Mouse (Mus musculus) liver, adult 2 months (tissue): ENCODE data around the gene Olfr1459. TPM values are rescaled to one million over a fixed set of nuclear protein-coding genes. Genes with fewer than 3 reads are reported as not detected.

Source experiments
- DNase-seq: peaks from one replicate; pipeline ENCODE4 v3.0.0-alpha.2; 2011; ENCODE audit warnings: low read depth, low spot score; ENCODE audit errors: extremely low read depth
- H3K27ac ChIP-seq: fragments of 200-500 bp; replicated peaks from 2 replicates; pipeline ENCODE4 v1.5.1; 2012; ENCODE audit warnings: low read depth, mild to moderate bottlenecking, control low read depth, inconsistent platforms, low read length; ENCODE audit not compliant: insufficient read depth
- H3K27me3 ChIP-seq: fragments of 200-500 bp; 2 replicates; pipeline ENCODE4 v1.6.1; 2012; ENCODE audit warnings: mild to moderate bottlenecking, moderate library complexity, low read length, inconsistent platforms; ENCODE audit not compliant: control insufficient read depth, insufficient read depth
- H3K36me3 ChIP-seq: fragments of 200-500 bp; 2 replicates; pipeline ENCODE4 v1.6.1; 2012; ENCODE audit warnings: low read length, inconsistent platforms; ENCODE audit not compliant: control insufficient read depth, insufficient read depth
- H3K4me1 ChIP-seq: fragments of 200-500 bp; 2 replicates; pipeline ENCODE4 v1.6.1; 2011; ENCODE audit warnings: low read length; ENCODE audit not compliant: control insufficient read depth, insufficient read depth
- H3K4me3 ChIP-seq: fragments of 200-500 bp; 2 replicates; pipeline ENCODE4 v1.5.1; 2011; ENCODE audit warnings: low read depth, mild to moderate bottlenecking, control low read depth, low read length, moderate library complexity; ENCODE audit not compliant: insufficient read depth
- H3K79me2 ChIP-seq: fragments of 200-500 bp; 2 replicates; pipeline ENCODE4 v1.6.1; 2012; ENCODE audit warnings: inconsistent platforms, mild to moderate bottlenecking, low read length, moderate library complexity; ENCODE audit not compliant: control insufficient read depth, insufficient read depth
- H3K9ac ChIP-seq: fragments of 200-500 bp; 2 replicates; pipeline ENCODE4 v1.6.1; 2012; ENCODE audit warnings: low read depth, mild to moderate bottlenecking, control low read depth, inconsistent platforms, low read length
- CTCF ChIP-seq: fragments of 200-500 bp; IDR thresholded peaks from 2 replicates; pipeline ENCODE4 v1.5.1; 2011; ENCODE audit warnings: low read depth, low read length, control low read depth
- POLR2A ChIP-seq: fragments of 200-500 bp; IDR thresholded peaks from 2 replicates; pipeline ENCODE4 v1.6.1; 2011; ENCODE audit warnings: low read length, control low read depth; ENCODE audit not compliant: insufficient read depth; ENCODE audit errors: extremely low read depth
- WGBS: fragments of 180-500 bp; shearing (Covaris S2); methylation state at CpG from one replicate; pipeline ENCODE4 v1.1.7; 2018; 5-methylcytosine and 5-hydroxymethylcytosine counted together
- polyA plus RNA-seq: library from polyadenylated mRNA; depleted of rRNA; stranded (reverse); fragments of >200 nt; gene quantifications from 2 replicates; pipeline ENCODE4 v1.2.3, GENCODE M21; 2012; rRNA removed
- total RNA-seq: library from RNA; depleted of rRNA; stranded (reverse); fragments of >200 nt; gene quantifications from 2 replicates; pipeline ENCODE4 v1.2.3, GENCODE M21; 2014; rRNA removed

The Olfr1459 gene
- total RNA-seq (not detected in 2 replicates), polyA plus RNA-seq (not detected in 2 replicates)

GRCm38 (mm10) chr19:13149449-13149848, at the start of gene Olfr1459:
Gene Olfr1459, minus strand, starts transcription at chr19:13149549.
- Histone ChIP-seq H3K9ac (no peak within 1 kb of the TSS), H3K36me3 (no peaks in the 10 kb centered on the region), H3K4me3 (no peak within 1 kb of the TSS), H3K79me2 (no peaks in the 10 kb centered on the region), H3K27ac (no peak within 1 kb of the TSS), H3K4me1 (no peaks in the 10 kb centered on the region), H3K27me3 (no peaks in the 10 kb centered on the region)
- TF ChIP-seq CTCF (no peak), POLR2A (no peak)
- no peak for DNase-seq
- WGBS, result 63% methylated on average over 1 of the region's 1 CpGs

- DNase-seq, result no peak
- H3K4me1 ChIP-seq, result no peaks in the 10 kb centered on the region
- TF ChIP-seq CTCF (no peak), POLR2A (no peak)
- no peaks in the 10 kb centered on the region for H3K36me3 ChIP-seq
- H3K4me3 ChIP-seq, result no peak within 1 kb of the TSS
- no peak within 1 kb of the TSS for H3K9ac ChIP-seq
- H3K27ac ChIP-seq, result no peak within 1 kb of the TSS
- no peaks in the 10 kb centered on the region for H3K27me3 ChIP-seq
- WGBS, result 67% methylated on average over 1 of the region's 1 CpGs
- no peaks in the 10 kb centered on the region for H3K79me2 ChIP-seq
Observed at GRCm38 (mm10) chr19:13185434-13185833, 36.1 kb upstream of the Olfr1459 start, which contains the start of gene Olfr1462. Gene Olfr1462, plus strand, starts transcription at chr19:13185734.

GRCm38 (mm10) chr19:13162700-13163099, 13.4 kb upstream of the Olfr1459 start, which contains the start of gene Olfr1461:
Gene Olfr1461, plus strand, starts transcription at chr19:13163000.
- TF ChIP-seq CTCF (no peak), POLR2A (no peak)
- H3K27me3 ChIP-seq, result no peaks in the 10 kb centered on the region

GRCm38 (mm10) chr19:13106675-13107074, 42.7 kb downstream of the Olfr1459 start, which contains the start of gene Olfr1458:
Gene Olfr1458, minus strand, starts transcription at chr19:13106775.
- Histone ChIP-seq H3K79me2 (no peaks in the 10 kb centered on the region), H3K9ac (no peak within 1 kb of the TSS), H3K27me3 (no peaks in the 10 kb centered on the region), H3K4me3 (no peak within 1 kb of the TSS), H3K36me3 (no peaks in the 10 kb centered on the region), H3K4me1 (no peaks in the 10 kb centered on the region), H3K27ac (no peak within 1 kb of the TSS)
- 76% methylated on average over 3 of the region's 3 CpGs for WGBS
- TF ChIP-seq POLR2A, result no peak
- TF ChIP-seq CTCF, result no peak
- DNase-seq, result no peak

More at GRCm38 (mm10) chr19:13162700-13163099, 13.4 kb upstream of the Olfr1459 start, which contains the start of gene Olfr1461:
- H3K36me3 ChIP-seq, result no peaks in the 10 kb centered on the region
- no peak within 1 kb of the TSS for H3K4me3 ChIP-seq
- no peak within 1 kb of the TSS for H3K27ac ChIP-seq
- H3K4me1 ChIP-seq, result no peaks in the 10 kb centered on the region
- H3K9ac ChIP-seq, result no peak within 1 kb of the TSS
- no peak for DNase-seq
- 55% methylated on average over 1 of the region's 1 CpGs for WGBS
- no peaks in the 10 kb centered on the region for H3K79me2 ChIP-seq

GRCm38 (mm10) chr19:13097791-13098190, 51.6 kb downstream of the Olfr1459 start, which contains the start of gene Olfr1457:
Gene Olfr1457, minus strand, starts transcription at chr19:13097891.
- no peaks in the 10 kb centered on the region for H3K36me3 ChIP-seq
- H3K9ac ChIP-seq, result no peak within 1 kb of the TSS
- no peaks in the 10 kb centered on the region for H3K4me1 ChIP-seq
- 57% methylated on average over 2 of the region's 2 CpGs for WGBS
- H3K79me2 ChIP-seq, result no peaks in the 10 kb centered on the region
- DNase-seq, result no peak
- no peak within 1 kb of the TSS for H3K4me3 ChIP-seq
- no peaks in the 10 kb centered on the region for H3K27me3 ChIP-seq
- TF ChIP-seq CTCF, result no peak
- no peak for TF ChIP-seq POLR2A
- no peak within 1 kb of the TSS for H3K27ac ChIP-seq

GRCm38 (mm10) chr19:13093908-13094307, 55.4 kb downstream of the Olfr1459 start:
- no peak for TF ChIP-seq CTCF
- TF ChIP-seq POLR2A, result no peak
- Histone ChIP-seq H3K27me3 (no peaks in the 10 kb centered on the region), H3K27ac (no peak overlapping the region), H3K9ac (no peak overlapping the region), H3K36me3 (no peaks in the 10 kb centered on the region), H3K79me2 (no peaks in the 10 kb centered on the region), H3K4me3 (no peak overlapping the region), H3K4me1 (no peaks in the 10 kb centered on the region)
- WGBS, result 76% methylated on average over 1 of the region's 1 CpGs
- no peak for DNase-seq

Other genes starting within 250 kb of the Olfr1459 start
- gene Olfr1447, start 245.8 kb downstream of the Olfr1459 start, total RNA-seq, result not detected in 2 replicates
- gene Olfr1447, start 245.8 kb downstream of the Olfr1459 start, polyA plus RNA-seq, result not detected in 2 replicates
- gene Olfr1448, start 225.1 kb downstream of the Olfr1459 start, total RNA-seq, result not detected in 2 replicates
- not detected in 2 replicates for gene Olfr1448, start 225.1 kb downstream of the Olfr1459 start, polyA plus RNA-seq
- gene Olfr1449, start 218.7 kb downstream of the Olfr1459 start, total RNA-seq, result not detected in 2 replicates
- gene Olfr1449, start 218.7 kb downstream of the Olfr1459 start, polyA plus RNA-seq, result not detected in 2 replicates
- gene Olfr1450, start 199.3 kb downstream of the Olfr1459 start, total RNA-seq, result not detected in 2 replicates
- gene Olfr1450, start 199.3 kb downstream of the Olfr1459 start, polyA plus RNA-seq, result not detected in 2 replicates
- not detected in 2 replicates for gene Olfr1451, start 154.5 kb downstream of the Olfr1459 start, total RNA-seq
- not detected in 2 replicates for gene Olfr1451, start 154.5 kb downstream of the Olfr1459 start, polyA plus RNA-seq
- not detected in 2 replicates for gene Olfr1453, start 121.2 kb downstream of the Olfr1459 start, total RNA-seq
- gene Olfr1453, start 121.2 kb downstream of the Olfr1459 start, polyA plus RNA-seq, result not detected in 2 replicates
- gene Olfr1454, start 88.9 kb downstream of the Olfr1459 start, total RNA-seq, result not detected in 2 replicates
- not detected in 2 replicates for gene Olfr1454, start 88.9 kb downstream of the Olfr1459 start, polyA plus RNA-seq
- not detected in 2 replicates for gene Olfr1457, start 51.7 kb downstream of the Olfr1459 start, total RNA-seq
- gene Olfr1457, start 51.7 kb downstream of the Olfr1459 start, polyA plus RNA-seq, result not detected in 2 replicates
- gene Olfr1458, start 42.8 kb downstream of the Olfr1459 start, total RNA-seq, result not detected in 2 replicates
- not detected in 2 replicates for gene Olfr1458, start 42.8 kb downstream of the Olfr1459 start, polyA plus RNA-seq
- gene Olfr1461, start 13.5 kb upstream of the Olfr1459 start, total RNA-seq, result not detected in 2 replicates
- gene Olfr1461, start 13.5 kb upstream of the Olfr1459 start, polyA plus RNA-seq, result not detected in 2 replicates
- gene Olfr1462, start 36.2 kb upstream of the Olfr1459 start, total RNA-seq, result not detected in 2 replicates
- not detected in 2 replicates for gene Olfr1462, start 36.2 kb upstream of the Olfr1459 start, polyA plus RNA-seq
- gene Olfr1463, start 81.8 kb upstream of the Olfr1459 start, total RNA-seq, result not detected in 2 replicates
- gene Olfr1463, start 81.8 kb upstream of the Olfr1459 start, polyA plus RNA-seq, result not detected in 2 replicates
- not detected in 2 replicates for gene Olfr1465, start 166.0 kb upstream of the Olfr1459 start, total RNA-seq
- not detected in 2 replicates for gene Olfr1465, start 166.0 kb upstream of the Olfr1459 start, polyA plus RNA-seq
- gene Olfr1466, start 189.3 kb upstream of the Olfr1459 start, total RNA-seq, result not detected in 2 replicates
- gene Olfr1466, start 189.3 kb upstream of the Olfr1459 start, polyA plus RNA-seq, result not detected in 2 replicates
- not detected in 2 replicates for gene Olfr1467, start 212.7 kb upstream of the Olfr1459 start, total RNA-seq
- not detected in 2 replicates for gene Olfr1467, start 212.7 kb upstream of the Olfr1459 start, polyA plus RNA-seq